Mouse (Mus musculus) midbrain, embryonic 11.5 days (tissue): Measurements from ENCODE around the gene Myo5a. TPM values are rescaled to one million over a fixed set of nuclear protein-coding genes. Genes with fewer than 3 reads are reported as not detected.

Experiments used
- ATAC-seq: fragments of 200-750 bp; cut with Nextera tagmentation; 2 replicates; pipeline ENCODE4 v1.8.0; 2017; ENCODE audit warnings: moderate TSS enrichment, moderate library complexity; ENCODE audit not compliant: low FRiP score
- DNase-seq: peaks from one replicate; pipeline ENCODE4 v3.0.0; 2015; ENCODE audit warnings: low spot score; ENCODE audit errors: missing footprints
- H3K27ac ChIP-seq: fragments of 300-500 bp; sonication (generic); 2 replicates; pipeline ENCODE4 v1.5.1; 2014; ENCODE audit warnings: low read depth, low read length
- H3K27me3 ChIP-seq: fragments of 300-500 bp; sonication (generic); 2 replicates; pipeline ENCODE4 v1.6.1; 2014; ENCODE audit warnings: mild to moderate bottlenecking, low read length, moderate library complexity, mixed read lengths; ENCODE audit not compliant: control insufficient read depth, insufficient read depth
- H3K36me3 ChIP-seq: fragments of 300-500 bp; sonication (generic); 2 replicates; pipeline ENCODE4 v1.6.1; 2014; ENCODE audit warnings: mild to moderate bottlenecking, low read length, moderate library complexity, mixed read lengths; ENCODE audit not compliant: control insufficient read depth, insufficient read depth
- H3K4me1 ChIP-seq: fragments of 300-500 bp; sonication (generic); 2 replicates; pipeline ENCODE4 v1.6.1; 2014; ENCODE audit warnings: low read length; ENCODE audit not compliant: control insufficient read depth, insufficient read depth
- H3K4me2 ChIP-seq: fragments of 300-500 bp; sonication (generic); 2 replicates; pipeline ENCODE4 v1.6.1; 2014; ENCODE audit warnings: mild to moderate bottlenecking, moderate library complexity
- H3K4me3 ChIP-seq: fragments of 300-500 bp; sonication (generic); 2 replicates; pipeline ENCODE4 v1.5.1; 2014; ENCODE audit warnings: low read depth, low read length
- H3K9ac ChIP-seq: fragments of 300-500 bp; sonication (generic); 2 replicates; pipeline ENCODE4 v1.6.1; 2014; ENCODE audit warnings: low read length
- H3K9me3 ChIP-seq: fragments of 300-500 bp; sonication (generic); 2 replicates; pipeline ENCODE4 v1.6.1; 2016; ENCODE audit warnings: low read length; ENCODE audit not compliant: control insufficient read depth
- WGBS: fragments of 180-500 bp; shearing (Covaris S2); extraction: QIAGEN DNeasy Blood & Tissue Kit; methylation state at CpG from one replicate; pipeline ENCODE4 v1.1.7; 2014; 5-methylcytosine and 5-hydroxymethylcytosine counted together
- polyA plus RNA-seq: library from polyadenylated mRNA; unstranded; fragments of >200 nt; fragmentation: Nextera tagmentation; extraction: Ambion mirVana; gene quantifications from 2 replicates; pipeline ENCODE4 v1.2.1, GENCODE M21; 2014

Gene Myo5a
- polyA plus RNA-seq, 1 experiment from 2014 or later: 29.2 TPM

- H3K4me1 ChIP-seq: peaks cover 6% of the 10 kb centered on the region
- H3K36me3 ChIP-seq: no peaks in the 10 kb centered on the region
- H3K9ac ChIP-seq: no peak overlapping the region
- WGBS: 35% methylated on average over 7 of the region's 7 CpGs
- no peak overlapping the region for H3K4me3 ChIP-seq
- no peak overlapping the region for H3K27ac ChIP-seq
- H3K4me2 ChIP-seq: no peak overlapping the region
- H3K9me3 ChIP-seq: no peaks in the 10 kb centered on the region
- DNase-seq (peak; percentile 80), ATAC-seq (no peak)
- peaks cover 22% of the 10 kb centered on the region for H3K27me3 ChIP-seq
Measured at GRCm38 (mm10) chr9:75234271-75234741, 163.5 kb downstream of the Myo5a start.

DNA sequence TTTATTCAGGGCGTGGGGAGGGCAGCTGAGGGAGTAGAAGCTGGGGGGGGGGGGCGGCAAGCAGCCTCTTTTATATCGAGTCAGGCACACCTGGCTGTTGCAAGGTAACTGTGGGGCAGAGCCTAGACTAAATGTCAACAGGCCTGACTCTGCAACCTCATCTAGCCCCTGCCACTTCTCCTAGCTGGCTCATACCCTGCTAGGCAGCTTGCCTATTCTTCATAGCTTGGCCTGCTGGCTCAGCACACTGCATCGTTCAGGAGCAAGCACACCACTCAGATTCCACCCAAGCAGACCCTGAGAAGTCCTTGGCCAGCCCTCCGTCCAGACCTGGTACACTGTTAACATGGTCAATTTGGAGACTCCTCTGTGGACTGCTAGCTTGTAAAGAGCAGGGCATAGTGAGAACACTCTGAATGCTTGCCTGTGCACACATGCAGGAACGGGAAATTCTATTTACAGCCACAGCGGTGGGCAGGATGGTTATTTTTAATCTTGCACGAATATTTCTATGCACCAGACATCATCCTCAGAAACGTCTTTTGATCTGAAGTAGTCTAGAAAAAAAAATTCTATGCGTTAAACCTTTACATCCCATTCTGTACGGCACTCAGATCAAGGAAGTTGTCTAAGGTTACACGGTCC lies 164.3 kb downstream of the Myo5a start:
- no peak for ATAC-seq
- Histone ChIP-seq H3K4me1 (peaks cover 6% of the 10 kb centered on the region), H3K9me3 (no peaks in the 10 kb centered on the region), H3K4me2 (no peak overlapping the region), H3K4me3 (no peak overlapping the region), H3K27me3 (peaks cover 22% of the 10 kb centered on the region), H3K9ac (no peak overlapping the region), H3K36me3 (no peaks in the 10 kb centered on the region), H3K27ac (no peak overlapping the region)
- 79% methylated on average over 12 of the region's 12 CpGs for whole genome bisulfite sequencing
- no peak for DNase-seq

DNA sequence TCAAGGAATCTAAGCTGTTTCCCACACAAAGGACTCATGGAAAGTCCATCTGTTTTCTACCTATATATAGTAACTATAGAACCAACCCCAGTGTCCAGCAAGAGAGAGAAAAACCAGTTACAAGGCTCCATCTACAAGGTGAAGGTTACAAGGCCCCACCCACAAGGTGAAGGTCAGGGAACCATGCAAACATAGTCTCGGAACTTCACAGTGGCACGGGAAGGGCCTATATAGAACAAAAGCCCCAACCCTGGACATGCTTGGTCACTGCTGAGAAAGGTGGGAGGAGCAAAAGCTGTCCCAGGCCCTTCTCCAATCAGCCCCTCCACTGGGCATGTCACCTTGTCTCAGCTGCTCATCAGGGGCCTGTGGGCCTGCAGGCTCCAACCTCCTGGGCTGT lies 164.9 kb downstream of the Myo5a start:
- no peak overlapping the region for H3K4me2 ChIP-seq
- H3K4me3 ChIP-seq: no peak overlapping the region
- no peaks in the 10 kb centered on the region for H3K9me3 ChIP-seq
- H3K9ac ChIP-seq: no peak overlapping the region
- H3K27ac ChIP-seq: no peak overlapping the region
- DNase-seq: peak; percentile 39
- no peaks in the 10 kb centered on the region for H3K36me3 ChIP-seq
- peaks cover 6% of the 10 kb centered on the region for H3K4me1 ChIP-seq
- no peak for ATAC-seq
- peaks cover 20% of the 10 kb centered on the region for H3K27me3 ChIP-seq
- WGBS: 72% methylated on average over 2 of the region's 2 CpGs

DNA sequence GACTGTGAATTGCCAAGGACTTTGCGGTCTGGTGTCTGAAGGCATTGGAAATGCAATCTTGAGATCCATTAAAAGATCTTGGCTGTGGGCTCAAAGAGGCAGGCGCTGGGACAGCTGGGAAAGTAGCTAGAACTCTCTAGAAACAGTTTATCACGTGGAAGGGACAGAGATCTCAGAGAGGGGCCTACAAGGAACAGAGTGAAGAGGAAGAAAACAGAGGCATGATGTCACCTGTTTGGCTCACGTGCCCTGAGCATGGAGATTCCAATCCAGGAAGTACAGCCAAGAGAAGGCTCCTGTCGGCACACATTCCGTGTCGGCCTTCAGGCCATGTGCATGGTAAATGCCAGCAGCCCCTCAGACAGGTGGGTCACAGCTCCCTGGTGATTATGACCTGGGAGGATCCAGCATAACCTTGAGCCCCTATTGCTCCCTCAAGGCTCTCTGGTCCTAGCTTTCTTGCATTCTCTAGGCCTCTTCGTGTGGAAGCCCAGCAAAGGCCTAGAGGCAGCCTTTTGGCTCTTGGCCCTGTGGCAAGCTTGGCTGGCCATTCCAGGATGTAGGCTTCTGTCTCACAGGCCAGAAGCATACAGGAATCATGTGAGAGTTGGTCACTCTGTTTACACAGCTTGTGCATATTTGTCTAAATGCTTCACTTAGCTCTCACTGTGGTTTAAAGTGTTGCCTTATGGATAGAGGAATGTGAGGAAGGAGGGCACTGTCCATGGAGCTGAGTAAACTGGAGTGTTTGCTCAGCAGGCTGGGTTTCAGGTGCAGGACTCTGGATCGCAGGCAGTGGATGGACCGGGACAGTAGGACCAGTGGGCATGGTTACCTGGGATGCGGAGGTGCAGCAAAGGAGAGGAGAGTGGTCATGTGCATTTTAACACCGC lies 165.8 kb downstream of the Myo5a start:
- Histone ChIP-seq H3K4me1 (peaks cover 6% of the 10 kb centered on the region), H3K9me3 (no peaks in the 10 kb centered on the region), H3K4me2 (no peak overlapping the region), H3K27me3 (peaks cover 13% of the 10 kb centered on the region), H3K27ac (no peak overlapping the region), H3K4me3 (no peak overlapping the region), H3K9ac (no peak overlapping the region), H3K36me3 (no peaks in the 10 kb centered on the region)
- ATAC-seq: no peak
- DNase-seq: peak; percentile 75
- 85% methylated on average over 12 of the region's 12 CpGs for WGBS

DNA sequence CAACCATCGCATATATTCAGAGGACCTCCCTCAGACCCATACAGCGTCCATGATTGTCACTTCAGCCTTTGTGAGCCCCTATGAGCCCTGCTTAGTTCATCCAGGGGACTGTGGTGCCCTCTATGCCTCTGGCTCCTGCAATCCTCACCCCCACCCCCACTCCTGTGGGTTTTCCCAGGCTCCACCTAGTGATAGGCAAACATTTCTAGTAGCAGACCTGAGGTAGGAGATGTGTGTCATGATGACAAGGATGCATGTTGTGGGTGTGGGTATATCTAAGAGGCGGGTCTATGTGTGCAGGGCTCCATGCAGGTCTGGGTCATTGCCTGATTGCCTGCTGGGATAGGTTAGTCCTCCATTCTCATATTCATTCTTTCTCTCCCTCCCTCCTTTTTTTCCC lies 167.4 kb downstream of the Myo5a start:
- H3K9ac ChIP-seq: no peak overlapping the region
- DNase-seq (no peak), ATAC-seq (no peak)
- H3K4me1 ChIP-seq: no peaks in the 10 kb centered on the region
- H3K4me2 ChIP-seq: no peak overlapping the region
- no peaks in the 10 kb centered on the region for H3K9me3 ChIP-seq
- 84% methylated on average over 3 of the region's 3 CpGs for WGBS
- H3K4me3 ChIP-seq: no peak overlapping the region
- peaks cover under 1% of the 10 kb centered on the region; the same call in 1 of the 2 replicates for H3K27me3 ChIP-seq
- H3K27ac ChIP-seq: no peak overlapping the region
- H3K36me3 ChIP-seq: no peaks in the 10 kb centered on the region

GRCm38 (mm10) chr9:75243052-75243451 lies 172.2 kb downstream of the Myo5a start:
- ATAC-seq (no peak), DNase-seq (no peak)
- no peaks in the 10 kb centered on the region for H3K4me1 ChIP-seq
- H3K4me3 ChIP-seq: no peak overlapping the region
- H3K9me3 ChIP-seq: no peaks in the 10 kb centered on the region
- 85% methylated on average over 6 of the region's 6 CpGs for WGBS
- no peaks in the 10 kb centered on the region for H3K27me3 ChIP-seq
- no peak overlapping the region for H3K4me2 ChIP-seq
- H3K9ac ChIP-seq: no peak overlapping the region
- no peaks in the 10 kb centered on the region for H3K36me3 ChIP-seq
- no peak overlapping the region for H3K27ac ChIP-seq

GRCm38 (mm10) chr9:75243730-75244406 lies 173.1 kb downstream of the Myo5a start:
- H3K4me1 ChIP-seq: no peaks in the 10 kb centered on the region
- H3K4me3 ChIP-seq: no peak overlapping the region
- H3K36me3 ChIP-seq: no peaks in the 10 kb centered on the region
- H3K27me3 ChIP-seq: no peaks in the 10 kb centered on the region
- H3K9me3 ChIP-seq: no peaks in the 10 kb centered on the region
- no peak overlapping the region for H3K4me2 ChIP-seq
- DNase-seq: no peak
- no peak overlapping the region for H3K9ac ChIP-seq
- ATAC-seq: no peak
- WGBS: 32% methylated on average over 5 of the region's 5 CpGs
- H3K27ac ChIP-seq: no peak overlapping the region

- Histone ChIP-seq H3K36me3 (no peaks in the 10 kb centered on the region), H3K4me3 (no peak overlapping the region), H3K27ac (no peak overlapping the region), H3K9me3 (no peaks in the 10 kb centered on the region), H3K4me1 (no peaks in the 10 kb centered on the region), H3K27me3 (no peaks in the 10 kb centered on the region), H3K4me2 (no peak overlapping the region), H3K9ac (no peak overlapping the region)
- ATAC-seq (no peak), DNase-seq (no peak)
- WGBS: 82% methylated on average over 4 of the region's 4 CpGs
Measured at GRCm38 (mm10) chr9:75244527-75244926, 173.7 kb downstream of the Myo5a start.
